Mouse (Mus musculus) hindlimb bud, embryonic 11.5 days (tissue): ENCODE measurements at regions not wholly inside any gene's neighbourhood (a gene's known extent, or its start where the extent isn't known, plus 50 kb on each side); places are given as distances from the start of the nearest gene placed in this dataset.

Source experiments
- DNase-seq: peaks from one replicate; pipeline ENCODE4 v3.0.0-alpha.2; 2012; ENCODE audit warnings: low read depth, low spot score; ENCODE audit errors: extremely low spot score

- DNase-seq = no peak
These were observed 357.6 kb downstream of the 1500009L16Rik start for GRCm38 (mm10) chr10:84080236-84080635.

GRCm38 (mm10) chr10:84081673-84082072 lies 358.7 kb downstream of the Nuak1 start:
- DNase-seq = no peak

GRCm38 (mm10) chr10:84087528-84087927 lies 352.9 kb downstream of the Nuak1 start:
- DNase-seq = no peak

- no peak for DNase-seq
These were observed 352.5 kb downstream of the Nuak1 start for GRCm38 (mm10) chr10:84087929-84088328.

- DNase-seq = no peak
These were observed 351.3 kb downstream of the Nuak1 start for GRCm38 (mm10) chr10:84088799-84089778.

- DNase-seq = no peak
These were observed 346.5 kb downstream of the Nuak1 start for GRCm38 (mm10) chr10:84093919-84094318.

GRCm38 (mm10) chr10:84097196-84097595 lies 343.2 kb downstream of the Nuak1 start:
- DNase-seq = no peak

GRCm38 (mm10) chr10:84103985-84104384 lies 336.4 kb downstream of the Nuak1 start:
- DNase-seq = no peak

GRCm38 (mm10) chr10:84104556-84104955 lies 335.8 kb downstream of the Nuak1 start:
- no peak for DNase-seq

GRCm38 (mm10) chr10:84109680-84110371 lies 330.6 kb downstream of the Nuak1 start:
- DNase-seq = no peak

- DNase-seq = no peak
These were observed 329.9 kb downstream of the Nuak1 start for GRCm38 (mm10) chr10:84110372-84110985.

GRCm38 (mm10) chr10:84111502-84111901 lies 328.9 kb downstream of the Nuak1 start:
- no peak for DNase-seq

- DNase-seq = no peak
These were observed 328.5 kb downstream of the Nuak1 start for GRCm38 (mm10) chr10:84111909-84112308.

- no peak for DNase-seq
These were observed 320.3 kb downstream of the Nuak1 start for GRCm38 (mm10) chr10:84119952-84120550.

- DNase-seq = no peak
These were observed 303.3 kb downstream of the Nuak1 start for GRCm38 (mm10) chr10:84137019-84137658.

- DNase-seq = no peak
These were observed 297.5 kb downstream of the Nuak1 start for GRCm38 (mm10) chr10:84142741-84143454.

GRCm38 (mm10) chr10:84143674-84144343 lies 296.6 kb downstream of the Nuak1 start:
- no peak for DNase-seq

GRCm38 (mm10) chr10:84144344-84144687 lies 296.1 kb downstream of the Nuak1 start:
- DNase-seq = no peak

- no peak for DNase-seq
These were observed 293.0 kb downstream of the Nuak1 start for GRCm38 (mm10) chr10:84147305-84147984.
